Mouse (Mus musculus) spleen, adult 2 months (tissue): ENCODE data around the gene 5031439G07Rik. TPM values are rescaled to one million over a fixed set of nuclear protein-coding genes. Genes with fewer than 3 reads are reported as not detected.

ENCODE experiments used
- DNase-seq, 2 experiments: peaks; one replicate each; pipeline versions ENCODE4 v3.0.0 to v3.0.0-alpha.2; 2012 to 2021; ENCODE audit warnings: low spot score in 2 of 2, low read depth in 1 of 2
- H3K27ac ChIP-seq: fragments of 200-500 bp; 2 replicates; pipeline ENCODE4 v1.5.1; 2012; ENCODE audit warnings: low read length, inconsistent platforms; ENCODE audit not compliant: insufficient read depth
- H3K27me3 ChIP-seq: fragments of 200-500 bp; 2 replicates; pipeline ENCODE4 v1.6.1; 2012; ENCODE audit warnings: mild to moderate bottlenecking, moderate library complexity, low read length, inconsistent platforms; ENCODE audit not compliant: control insufficient read depth, insufficient read depth
- H3K36me3 ChIP-seq: fragments of 200-500 bp; 2 replicates; pipeline ENCODE4 v1.6.1; 2012; ENCODE audit warnings: mild to moderate bottlenecking, low read length, inconsistent platforms; ENCODE audit not compliant: control insufficient read depth, insufficient read depth
- H3K4me1 ChIP-seq: fragments of 200-500 bp; 2 replicates; pipeline ENCODE4 v1.6.1; 2011; ENCODE audit warnings: inconsistent platforms; ENCODE audit not compliant: control insufficient read depth, insufficient read depth, insufficient read length
- H3K4me3 ChIP-seq: fragments of 200-500 bp; 2 replicates; pipeline ENCODE4 v1.5.1; 2011; ENCODE audit warnings: mild to moderate bottlenecking, inconsistent platforms; ENCODE audit not compliant: insufficient read depth, insufficient read length; ENCODE audit errors: extremely low read depth
- CTCF ChIP-seq: fragments of 200-500 bp; IDR thresholded peaks from 2 replicates; pipeline ENCODE4 v1.5.1; 2011; ENCODE audit warnings: mild to moderate bottlenecking, inconsistent platforms; ENCODE audit not compliant: insufficient read depth, insufficient read length, insufficient replicate concordance; ENCODE audit errors: extremely low read depth
- POLR2A ChIP-seq: fragments of 200-500 bp; IDR thresholded peaks from 2 replicates; pipeline ENCODE4 v1.6.1; 2011; ENCODE audit warnings: low read depth, low read length, inconsistent platforms
- WGBS: fragments of 180-500 bp; shearing (Covaris S2); methylation state at CpG from one replicate; pipeline ENCODE4 v1.1.7; 2018; 5-methylcytosine and 5-hydroxymethylcytosine counted together
- polyA plus RNA-seq: library from polyadenylated mRNA; depleted of rRNA; stranded (reverse); fragments of >200 nt; gene quantifications from 2 replicates; pipeline ENCODE4 v1.2.3, GENCODE M21; 2012

Gene 5031439G07Rik
- polyA plus RNA-seq, 1 experiment: 27.1 TPM

DNA sequence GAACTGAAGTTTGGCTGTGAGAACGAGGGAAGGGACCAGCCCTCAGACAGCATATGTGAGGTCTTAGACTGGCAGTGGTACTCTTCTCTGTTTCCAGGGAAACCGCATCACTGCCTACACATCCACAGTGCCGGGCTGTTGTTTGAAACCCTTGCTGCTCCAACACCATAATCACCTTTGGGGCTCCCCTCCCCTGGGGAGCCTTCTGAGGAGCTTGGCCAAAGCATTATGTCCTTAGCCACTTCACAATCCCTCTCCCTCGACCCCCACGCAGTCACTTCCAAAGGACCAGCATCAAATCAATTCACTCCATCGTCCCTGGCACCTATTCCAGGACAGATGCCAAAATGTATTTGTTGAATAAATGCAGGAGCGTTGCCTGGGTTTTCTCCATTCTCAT, 1.4 kb upstream of the 5031439G07Rik start:
- H3K36me3 ChIP-seq: no peaks in the 10 kb centered on the region
- H3K27me3 ChIP-seq: no peaks in the 10 kb centered on the region
- peaks cover 21% of the 10 kb centered on the region; the same call in 1 of the 2 replicates for H3K4me1 ChIP-seq
- no peak for DNase-seq
- no peak for TF ChIP-seq POLR2A
- TF ChIP-seq CTCF: no peak
- no peak overlapping the region for H3K4me3 ChIP-seq
- whole genome bisulfite sequencing: 81% methylated on average over 7 of the region's 7 CpGs
- no peak overlapping the region for H3K27ac ChIP-seq

DNA sequence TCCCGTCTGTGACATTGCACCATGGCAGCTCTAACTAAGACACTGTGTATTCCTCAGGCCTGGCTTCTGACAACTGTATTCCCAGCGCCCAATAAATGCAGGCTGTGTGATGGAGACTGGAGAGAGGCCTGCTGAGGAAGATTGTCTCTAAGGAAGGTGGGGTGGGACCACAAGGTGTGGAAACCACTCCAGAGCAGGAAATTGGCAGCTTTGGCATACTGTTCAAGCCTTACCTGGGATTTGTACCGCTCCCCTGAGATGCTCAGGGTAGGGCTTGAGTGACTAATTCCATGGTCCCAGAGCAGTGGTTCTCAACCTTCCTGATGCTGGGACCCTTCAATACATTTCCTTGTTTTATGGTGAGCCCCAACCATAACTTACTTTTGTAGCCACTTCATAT, 747 bp upstream of the 5031439G07Rik start:
- TF ChIP-seq POLR2A (no peak), CTCF (no peak)
- Histone ChIP-seq H3K4me3 (no peak overlapping the region), H3K4me1 (peaks cover 16% of the 10 kb centered on the region; the same call in 1 of the 2 replicates), H3K36me3 (no peaks in the 10 kb centered on the region), H3K27ac (no peak overlapping the region), H3K27me3 (no peaks in the 10 kb centered on the region)
- DNase-seq: no peak
- 85% methylated on average over 3 of the region's 3 CpGs for WGBS

DNA sequence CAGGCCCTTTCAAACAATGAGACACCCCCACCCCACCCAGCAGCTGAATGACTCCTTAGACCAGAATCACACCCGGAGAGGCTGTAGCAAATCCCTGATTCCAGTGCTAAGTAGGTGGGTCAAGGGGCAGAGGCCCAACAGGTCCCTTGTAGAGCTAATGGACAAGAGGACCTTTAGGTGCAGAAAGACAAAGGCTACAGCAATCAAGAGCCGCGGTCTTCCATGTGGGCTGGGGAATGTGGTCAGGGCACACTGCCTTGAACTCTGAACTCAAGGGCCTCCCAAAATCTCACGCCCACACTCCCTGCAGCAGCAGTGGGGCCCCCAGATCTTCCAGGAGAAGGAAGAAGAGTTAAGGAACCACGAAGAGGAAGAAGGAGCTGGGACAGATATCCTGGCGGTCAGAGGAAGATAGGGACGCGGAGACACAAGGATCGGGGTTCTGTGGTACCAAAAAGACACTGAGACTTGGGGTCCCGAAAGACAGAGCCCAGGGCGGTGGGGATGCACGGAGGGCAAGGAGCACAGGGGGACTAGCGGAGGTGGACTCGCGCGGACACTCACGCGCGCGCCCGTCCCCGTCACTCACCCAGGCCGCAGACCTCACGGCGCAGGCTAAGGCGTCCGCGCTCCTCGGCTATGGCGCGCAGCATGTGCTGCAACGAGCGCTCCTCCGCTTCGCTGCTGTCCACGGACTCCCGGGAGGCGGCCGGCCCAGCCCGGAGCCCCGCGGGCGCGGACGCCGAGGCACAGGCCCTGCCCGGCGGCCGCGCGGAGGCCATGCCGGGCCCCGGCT, 1.1 kb downstream of the 5031439G07Rik start:
- no peaks in the 10 kb centered on the region for H3K27me3 ChIP-seq
- TF ChIP-seq CTCF (no peak), POLR2A (no peak)
- WGBS: under 1% methylated on average over 50 of the region's 53 CpGs
- DNase-seq: no peak
- H3K4me3 ChIP-seq: peak overlapping the region; percentile 73
- H3K36me3 ChIP-seq: no peaks in the 10 kb centered on the region
- H3K27ac ChIP-seq: peak overlapping the region; percentile 67
- peaks cover 26% of the 10 kb centered on the region; the same call in 1 of the 2 replicates for H3K4me1 ChIP-seq

DNA sequence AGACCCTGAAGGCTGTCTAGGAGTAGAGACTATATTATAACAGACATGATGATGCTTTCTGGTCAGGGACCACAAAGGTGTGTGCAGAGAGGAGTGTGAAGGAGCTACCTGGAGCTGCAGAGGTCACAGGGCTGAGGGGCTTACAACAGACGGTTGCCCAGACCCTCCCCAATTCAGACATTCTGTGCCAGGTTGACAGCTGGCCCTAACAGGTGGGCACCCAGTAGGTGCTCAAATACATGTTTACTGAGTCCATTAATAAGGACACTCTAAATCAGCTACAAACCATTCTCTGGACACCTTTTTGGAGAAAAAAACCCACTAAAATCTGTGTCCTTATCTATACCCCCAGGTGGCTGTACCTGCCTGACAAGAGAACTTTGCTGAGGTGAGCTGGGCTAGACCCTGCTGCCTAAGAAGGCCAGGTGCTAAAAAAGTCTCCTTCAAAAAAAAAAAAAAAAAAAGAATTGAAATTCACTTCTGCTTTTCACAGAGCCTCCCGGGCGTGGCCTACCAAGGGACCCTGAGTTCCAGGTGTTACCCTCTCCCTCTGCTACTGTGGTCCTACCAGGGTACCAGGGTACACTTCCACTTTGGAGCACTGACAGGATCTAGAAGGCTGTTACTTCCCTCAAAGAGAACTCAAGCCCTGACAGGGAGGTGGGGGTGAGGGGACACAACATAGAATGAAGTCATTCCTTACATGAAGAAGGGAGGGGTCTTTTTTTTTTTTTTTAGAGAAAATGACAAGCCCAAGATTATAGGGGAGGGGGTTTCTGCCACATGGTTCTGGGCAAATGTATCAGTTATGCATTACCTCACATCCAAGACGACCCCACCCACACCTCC, 2.0 kb downstream of the 5031439G07Rik start:
- Histone ChIP-seq H3K4me1 (peaks cover 34% of the 10 kb centered on the region; the same call in 1 of the 2 replicates), H3K27ac (peak overlapping the region; percentile 67), H3K27me3 (no peaks in the 10 kb centered on the region), H3K4me3 (peak overlapping the region; percentile 73), H3K36me3 (no peaks in the 10 kb centered on the region)
- 22% methylated on average over 4 of the region's 4 CpGs for WGBS
- DNase-seq: peak in 1 of 2 experiments; percentile 50
- no peak for TF ChIP-seq CTCF
- no peak for TF ChIP-seq POLR2A

DNA sequence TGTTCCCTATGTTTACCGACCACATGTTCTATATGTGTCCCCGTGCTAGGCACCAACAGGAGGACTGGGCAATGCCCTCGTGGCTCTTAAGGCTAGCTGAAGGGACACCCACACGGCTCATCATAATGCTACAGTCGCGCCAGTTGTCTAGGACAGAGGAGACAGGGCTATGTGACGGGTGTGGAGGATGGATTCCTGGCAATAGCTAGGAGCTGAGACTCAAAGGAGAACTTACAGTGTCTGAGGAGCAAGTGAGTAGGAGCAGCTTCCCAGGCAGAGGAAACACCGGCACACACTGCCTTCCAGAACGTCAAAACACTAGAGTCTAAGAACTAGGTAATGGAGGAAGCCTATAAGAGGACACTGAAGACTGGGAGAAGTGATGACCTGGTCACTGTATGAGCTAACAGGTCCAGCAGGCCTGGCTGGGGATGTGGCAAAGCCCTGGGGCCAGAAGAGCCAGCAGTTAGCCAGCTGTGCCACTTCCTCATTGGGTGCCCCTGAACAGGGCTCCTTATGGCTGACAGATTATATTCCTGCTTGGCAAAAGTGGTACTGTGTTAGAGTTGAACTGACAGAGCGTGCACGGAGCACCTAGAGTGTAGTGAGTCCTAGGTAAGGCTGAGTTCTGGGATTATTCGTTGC, 2.7 kb downstream of the 5031439G07Rik start:
- Histone ChIP-seq H3K27ac (peak overlapping the region; percentile 6), H3K4me1 (peaks cover 34% of the 10 kb centered on the region; the same call in 1 of the 2 replicates), H3K4me3 (no peak overlapping the region), H3K27me3 (no peaks in the 10 kb centered on the region), H3K36me3 (no peaks in the 10 kb centered on the region)
- no peak for TF ChIP-seq CTCF
- TF ChIP-seq POLR2A: no peak
- DNase-seq: no peak
- WGBS: 85% methylated on average over 12 of the region's 12 CpGs

DNA sequence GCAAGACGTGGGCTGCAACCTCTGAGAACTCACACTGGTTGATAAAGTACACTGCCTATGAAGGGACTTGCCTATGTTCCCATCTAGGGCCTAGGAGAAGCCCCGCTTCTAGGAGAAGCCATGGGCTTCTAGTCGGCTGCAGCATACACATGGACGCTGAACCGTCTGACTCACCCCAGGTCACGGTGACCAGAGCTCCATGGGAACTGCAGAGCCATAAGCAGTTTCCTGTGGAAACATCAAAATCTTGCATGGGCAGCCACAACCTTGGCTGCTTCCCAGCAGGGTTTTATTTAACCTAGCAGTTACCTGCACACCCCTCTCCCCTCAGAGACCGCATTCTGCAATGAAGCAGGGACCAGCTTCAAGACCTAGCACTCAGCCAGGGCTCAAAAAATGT, 4.6 kb downstream of the 5031439G07Rik start:
- no peak for DNase-seq
- TF ChIP-seq POLR2A: no peak
- TF ChIP-seq CTCF: no peak
- Histone ChIP-seq H3K27me3 (no peaks in the 10 kb centered on the region), H3K4me3 (no peak overlapping the region), H3K36me3 (no peaks in the 10 kb centered on the region), H3K4me1 (peaks cover 34% of the 10 kb centered on the region; the same call in 1 of the 2 replicates), H3K27ac (0 out of 2 replicates have a peak overlapping the region, but pooled peaks have one; percentile 11)
- 55% methylated on average over 7 of the region's 7 CpGs for WGBS
